Mouse (Mus musculus) myocyte (in vitro differentiated cells): ENCODE measurements at regions not wholly inside any gene's neighbourhood (a gene's known extent, or its start where the extent isn't known, plus 50 kb on each side); places are given as distances from the start of the nearest gene placed in this dataset.

Source experiments
- CEBPB ChIP-seq: IDR thresholded peaks from 2 replicates; pipeline ENCODE4 v1.6.1; 2011; ENCODE audit warnings: mild to moderate bottlenecking, moderate library complexity; ENCODE audit not compliant: poor library complexity, insufficient read depth, severe bottlenecking
- E2F4 ChIP-seq: IDR thresholded peaks from one replicate; pipeline ENCODE4 v1.6.1; 2011; ENCODE audit warnings: mild to moderate bottlenecking, control low read depth, moderate library complexity; ENCODE audit not compliant: insufficient read depth
- MAX ChIP-seq: IDR thresholded peaks from one replicate; pipeline ENCODE4 v1.6.1; 2011; ENCODE audit warnings: low read depth, mild to moderate bottlenecking, control low read depth
- MYOD1 ChIP-seq, 3 experiments: IDR thresholded peaks; one replicate each; pipeline ENCODE4 v1.6.1; 2011; ENCODE audit warnings: control low read depth in 2 of 3, low read depth in 2 of 3, mild to moderate bottlenecking in 2 of 3, moderate library complexity in 1 of 3; ENCODE audit not compliant: insufficient read length in 2 of 3, control insufficient read depth in 1 of 3
- MYOG ChIP-seq, 3 experiments: IDR thresholded peaks; one replicate each; pipeline ENCODE4 v1.6.1; 2011; ENCODE audit warnings: control low read depth in 2 of 3, low read depth in 2 of 3, mild to moderate bottlenecking in 2 of 3; ENCODE audit not compliant: insufficient read length in 2 of 3, control insufficient read depth in 1 of 3, insufficient read depth in 1 of 3
- POLR2A ChIP-seq: IDR thresholded peaks from one replicate; pipeline ENCODE4 v1.6.1; 2011; ENCODE audit warnings: low read depth, mild to moderate bottlenecking, control low read depth, moderate library complexity; ENCODE audit not compliant: insufficient read length
- POLR2AphosphoS2 ChIP-seq: IDR thresholded peaks from one replicate; pipeline ENCODE4 v1.6.1; 2011; ENCODE audit warnings: low read depth, control low read depth; ENCODE audit not compliant: insufficient read length
- REST ChIP-seq: IDR thresholded peaks from one replicate; pipeline ENCODE4 v1.6.1; 2011; ENCODE audit warnings: mild to moderate bottlenecking, control low read depth, moderate library complexity; ENCODE audit not compliant: insufficient read depth, insufficient read length
- SRF ChIP-seq: IDR thresholded peaks from one replicate; pipeline ENCODE4 v1.6.1; 2011; ENCODE audit warnings: low read depth; ENCODE audit not compliant: control insufficient read depth, insufficient read length
- TCF12 ChIP-seq: IDR thresholded peaks from one replicate; pipeline ENCODE4 v1.6.1; 2011; ENCODE audit warnings: mild to moderate bottlenecking, control low read depth; ENCODE audit not compliant: poor library complexity, insufficient read depth, severe bottlenecking
- USF1 ChIP-seq: IDR thresholded peaks from one replicate; pipeline ENCODE4 v1.6.1; 2011; ENCODE audit warnings: low read depth, mild to moderate bottlenecking, control low read depth, moderate library complexity

- TF ChIP-seq POLR2AphosphoS2 (no peak), POLR2A (no peak), MYOG (IDR thresholded peaks at IDR 0.05; ENCODE audit: control insufficient read depth in 1 of 3, insufficient read depth in 1 of 3, insufficient read length in 2 of 3, low read depth in 2 of 3) (no peak), CEBPB (no peak), MAX (no peak), REST (no peak), USF1 (no peak), E2F4 (no peak), TCF12 (no peak), SRF (no peak), MYOD1 (IDR thresholded peaks at IDR 0.05; ENCODE audit: control insufficient read depth in 1 of 3, insufficient read length in 2 of 3, low read depth in 2 of 3) (no peak)
These were observed 332.1 kb upstream of the Nfe2l3 start for GRCm38 (mm10) chr6:51100341-51100740.
